Mouse (Mus musculus): ENCODE measurements around the gene Rps6ka5.

The Rps6ka5 gene

GRCm38 (mm10) chr12:100660076-100660475, 66.7 kb downstream of the Rps6ka5 start:
- no peak for DNase-seq (ENCODE audit: low read depth, low spot score)

GRCm38 (mm10) chr12:100655972-100656371, 70.8 kb downstream of the Rps6ka5 start:
- DNase-seq (ENCODE audit: low read depth, low spot score): no peak

GRCm38 (mm10) chr12:100641936-100642335, 84.8 kb downstream of the Rps6ka5 start:
- DNase-seq (ENCODE audit: low read depth, low spot score): no peak

GRCm38 (mm10) chr12:100640726-100641125, 86.1 kb downstream of the Rps6ka5 start:
- no peak for DNase-seq (ENCODE audit: low read depth, low spot score)

GRCm38 (mm10) chr12:100639680-100640079, 87.1 kb downstream of the Rps6ka5 start:
- DNase-seq (ENCODE audit: low read depth, low spot score): peak; percentile 46

- peak; percentile 9 for DNase-seq (ENCODE audit: low read depth, low spot score)
Observed at GRCm38 (mm10) chr12:100637886-100638285, 88.9 kb downstream of the Rps6ka5 start.

GRCm38 (mm10) chr12:100636733-100637132, 90.0 kb downstream of the Rps6ka5 start:
- peak; percentile 81 for DNase-seq (ENCODE audit: low read depth, low spot score)

- no peak for DNase-seq (ENCODE audit: low read depth, low spot score)
Observed at GRCm38 (mm10) chr12:100636299-100636633, 90.5 kb downstream of the Rps6ka5 start.

GRCm38 (mm10) chr12:100635601-100636298, 91.0 kb downstream of the Rps6ka5 start:
- DNase-seq (ENCODE audit: low read depth, low spot score): no peak

- no peak for DNase-seq (ENCODE audit: low read depth, low spot score)
Observed at GRCm38 (mm10) chr12:100633231-100633630, 93.6 kb downstream of the Rps6ka5 start.

- no peak for DNase-seq (ENCODE audit: low read depth, low spot score)
Observed at GRCm38 (mm10) chr12:100631286-100631685, 95.5 kb downstream of the Rps6ka5 start.

GRCm38 (mm10) chr12:100629126-100629920, 97.5 kb downstream of the Rps6ka5 start:
- no peak for DNase-seq (ENCODE audit: low read depth, low spot score)

- no peak for DNase-seq (ENCODE audit: low read depth, low spot score)
Observed at GRCm38 (mm10) chr12:100626991-100627677, 99.6 kb downstream of the Rps6ka5 start.

- no peak for DNase-seq (ENCODE audit: low read depth, low spot score)
Observed at GRCm38 (mm10) chr12:100626273-100626990, 100.4 kb downstream of the Rps6ka5 start.

- no peak for DNase-seq (ENCODE audit: low read depth, low spot score)
Observed at GRCm38 (mm10) chr12:100624854-100625447, 101.8 kb downstream of the Rps6ka5 start.

GRCm38 (mm10) chr12:100615251-100615650, 111.5 kb downstream of the Rps6ka5 start:
- DNase-seq (ENCODE audit: low read depth, low spot score): no peak

GRCm38 (mm10) chr12:100613878-100614277, 112.9 kb downstream of the Rps6ka5 start:
- peak; percentile 30 for DNase-seq (ENCODE audit: low read depth, low spot score)

- DNase-seq (ENCODE audit: low read depth, low spot score): no peak
Observed at GRCm38 (mm10) chr12:100613192-100613700, 113.5 kb downstream of the Rps6ka5 start.

- DNase-seq (ENCODE audit: low read depth, low spot score): no peak
Observed at GRCm38 (mm10) chr12:100609766-100610165, 117.0 kb downstream of the Rps6ka5 start.

GRCm38 (mm10) chr12:100609064-100609463, 117.7 kb downstream of the Rps6ka5 start:
- no peak for DNase-seq (ENCODE audit: low read depth, low spot score)

- DNase-seq (ENCODE audit: low read depth, low spot score): peak; percentile 68
Observed at GRCm38 (mm10) chr12:100606733-100607132, 120.0 kb downstream of the Rps6ka5 start.
